Mouse (Mus musculus) testis, adult 2 months (tissue): Measurements from ENCODE around the gene Ankrd33b. TPM values are rescaled to one million over a fixed set of nuclear protein-coding genes. Genes with fewer than 3 reads are reported as not detected.

ENCODE experiments used
- H3K27ac ChIP-seq: fragments of 200-500 bp; 2 replicates; pipeline ENCODE4 v1.5.1; 2012; ENCODE audit warnings: low read depth, low read length; ENCODE audit not compliant: control insufficient read depth, insufficient read depth
- H3K27me3 ChIP-seq: fragments of 200-500 bp; 2 replicates; pipeline ENCODE4 v1.6.1; 2012; ENCODE audit warnings: mild to moderate bottlenecking, low read length, moderate library complexity; ENCODE audit not compliant: control insufficient read depth, insufficient read depth
- H3K36me3 ChIP-seq: fragments of 200-500 bp; 2 replicates; pipeline ENCODE4 v1.6.1; 2012; ENCODE audit warnings: mild to moderate bottlenecking, low read length; ENCODE audit not compliant: control insufficient read depth, insufficient read depth
- H3K4me1 ChIP-seq: fragments of 200-500 bp; 2 replicates; pipeline ENCODE4 v1.6.1; 2012; ENCODE audit warnings: low read length; ENCODE audit not compliant: control insufficient read depth, insufficient read depth
- H3K4me3 ChIP-seq: fragments of 200-500 bp; 2 replicates; pipeline ENCODE4 v1.5.1; 2012; ENCODE audit warnings: low read depth, mild to moderate bottlenecking, low read length, moderate library complexity, mixed read lengths; ENCODE audit not compliant: control insufficient read depth
- CTCF ChIP-seq: fragments of 200-500 bp; IDR thresholded peaks from 2 replicates; pipeline ENCODE4 v1.5.1; 2012; ENCODE audit warnings: low read depth, mild to moderate bottlenecking, inconsistent platforms, low read length, moderate library complexity; ENCODE audit not compliant: control insufficient read depth, insufficient read depth, insufficient replicate concordance
- POLR2A ChIP-seq: fragments of 200-500 bp; IDR thresholded peaks from 2 replicates; pipeline ENCODE4 v1.6.1; 2012; ENCODE audit warnings: low read depth, mild to moderate bottlenecking, inconsistent platforms, low read length, moderate library complexity; ENCODE audit not compliant: control insufficient read depth
- polyA plus RNA-seq: library from polyadenylated mRNA; depleted of rRNA; stranded (reverse); fragments of >200 nt; gene quantifications from 2 replicates; pipeline ENCODE4 v1.2.3, GENCODE M21; 2012; rRNA removed

Gene Ankrd33b
- polyA plus RNA-seq, 1 experiment, result 0.58 TPM

DNA sequence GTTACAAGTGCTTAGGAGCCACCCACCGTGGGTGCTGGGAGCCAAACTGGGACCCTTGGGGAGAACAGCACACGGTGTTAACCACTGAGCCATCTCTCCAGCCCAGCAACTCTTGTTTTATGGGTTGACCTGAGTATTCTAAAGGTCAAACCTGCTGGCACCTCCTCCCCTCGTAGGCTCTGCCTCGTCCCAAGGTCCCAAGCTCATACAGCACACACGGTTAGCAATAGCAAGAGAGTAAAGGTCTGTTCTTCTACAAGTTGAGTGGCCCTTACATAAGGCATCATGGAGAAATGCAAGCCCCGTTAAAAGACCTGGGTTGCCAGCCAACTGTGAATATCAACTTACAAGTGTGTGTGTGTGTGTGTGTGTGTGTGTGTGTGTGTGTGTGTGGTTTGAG, 116.3 kb downstream of the Ankrd33b start:
- TF ChIP-seq POLR2A (no peak), CTCF (no peak)
- no peaks in the 10 kb centered on the region for H3K36me3 ChIP-seq
- H3K27ac ChIP-seq, result no peak overlapping the region
- H3K4me3 ChIP-seq, result no peak overlapping the region
- no peaks in the 10 kb centered on the region for H3K27me3 ChIP-seq
- H3K4me1 ChIP-seq, result no peaks in the 10 kb centered on the region

DNA sequence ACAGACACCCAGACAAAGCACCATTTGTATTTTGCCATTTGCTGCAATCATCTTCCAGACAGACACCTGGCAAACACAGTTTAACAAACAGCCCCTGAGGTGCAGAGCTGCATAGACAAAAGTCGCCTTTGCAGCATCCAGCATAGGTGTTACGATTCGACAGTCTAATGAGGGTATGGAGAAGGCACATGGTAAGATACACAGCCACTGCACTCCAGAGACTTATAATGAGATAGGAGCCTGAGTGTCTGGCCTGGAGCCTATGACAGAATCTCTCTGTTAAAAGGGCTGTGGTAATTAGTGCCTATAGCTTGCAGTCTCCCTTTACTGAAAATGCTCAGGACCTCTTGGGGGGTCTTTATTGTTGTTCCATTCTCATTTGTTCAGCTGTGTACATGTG, 116.8 kb downstream of the Ankrd33b start:
- Histone ChIP-seq H3K4me1 (no peaks in the 10 kb centered on the region), H3K36me3 (no peaks in the 10 kb centered on the region), H3K27ac (no peak overlapping the region), H3K27me3 (no peaks in the 10 kb centered on the region), H3K4me3 (no peak overlapping the region)
- TF ChIP-seq CTCF, result no peak
- TF ChIP-seq POLR2A, result no peak

DNA sequence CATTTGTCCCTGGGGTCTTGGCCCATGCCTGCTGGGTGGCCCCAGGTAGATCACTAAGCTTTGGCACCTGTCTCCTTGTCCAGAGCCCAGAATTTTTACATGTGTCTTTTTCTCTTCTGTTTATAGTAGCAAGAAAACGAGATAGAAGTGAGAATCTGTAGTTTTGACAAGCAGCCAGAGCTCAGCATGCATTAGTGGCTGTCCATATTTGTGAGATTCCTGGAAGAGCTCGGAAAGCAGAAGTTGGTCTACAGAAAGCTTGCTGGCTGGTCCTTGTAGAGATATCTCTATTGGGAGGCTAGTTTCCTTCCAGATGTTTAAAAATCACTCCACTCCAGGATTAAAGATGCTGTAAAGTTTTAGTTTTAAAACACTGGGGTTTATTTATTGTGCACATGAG, 117.5 kb downstream of the Ankrd33b start:
- Histone ChIP-seq H3K27me3 (no peaks in the 10 kb centered on the region), H3K27ac (no peak overlapping the region), H3K4me3 (no peak overlapping the region), H3K36me3 (no peaks in the 10 kb centered on the region), H3K4me1 (no peaks in the 10 kb centered on the region)
- no peak for TF ChIP-seq POLR2A
- no peak for TF ChIP-seq CTCF

DNA sequence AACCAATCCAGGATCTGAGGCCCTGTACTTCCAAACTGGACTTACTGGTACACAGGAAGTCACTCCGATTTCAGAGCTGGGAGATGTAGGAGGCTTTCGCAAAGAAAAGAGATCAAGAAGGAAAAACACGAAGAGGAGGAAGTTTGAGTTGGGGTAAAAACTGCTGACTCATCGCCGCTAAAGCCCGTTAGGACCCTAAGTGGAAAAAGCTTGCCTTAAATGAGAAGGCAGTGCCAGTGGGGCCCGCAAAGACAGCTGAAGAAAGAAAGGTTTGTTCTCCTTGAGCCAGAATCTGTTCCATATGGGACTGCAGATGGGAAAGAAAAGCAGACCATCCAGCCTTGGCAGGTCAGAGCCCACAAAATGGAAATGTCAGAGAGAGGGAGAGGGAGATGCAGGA, 118.6 kb downstream of the Ankrd33b start:
- no peaks in the 10 kb centered on the region for H3K36me3 ChIP-seq
- TF ChIP-seq POLR2A, result no peak
- no peak for TF ChIP-seq CTCF
- no peak overlapping the region for H3K27ac ChIP-seq
- no peak overlapping the region for H3K4me3 ChIP-seq
- no peaks in the 10 kb centered on the region for H3K27me3 ChIP-seq
- no peaks in the 10 kb centered on the region for H3K4me1 ChIP-seq

DNA sequence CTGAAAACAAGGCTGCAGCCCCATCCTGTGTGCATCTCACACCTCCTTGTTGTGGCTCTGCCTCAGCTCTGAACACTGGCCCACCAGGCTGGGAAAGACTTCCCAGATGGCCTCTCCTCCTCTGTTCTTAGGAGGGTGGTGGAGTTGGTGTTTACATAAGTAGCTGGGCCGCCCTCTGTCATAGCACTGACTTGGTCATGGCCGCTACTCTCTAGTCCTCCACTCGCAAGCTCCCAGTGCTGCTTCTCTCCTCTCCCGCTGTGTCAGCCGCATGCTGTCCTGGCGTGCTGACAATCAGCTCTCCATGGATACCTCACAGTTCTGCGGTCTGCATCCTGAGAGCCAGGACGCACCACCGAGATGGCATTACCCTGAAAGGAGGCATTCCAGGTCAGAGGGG, 120.5 kb downstream of the Ankrd33b start:
- no peaks in the 10 kb centered on the region for H3K27me3 ChIP-seq
- H3K27ac ChIP-seq, result no peak overlapping the region
- TF ChIP-seq CTCF (no peak), POLR2A (no peak)
- H3K4me1 ChIP-seq, result no peaks in the 10 kb centered on the region
- no peak overlapping the region for H3K4me3 ChIP-seq
- H3K36me3 ChIP-seq, result no peaks in the 10 kb centered on the region

DNA sequence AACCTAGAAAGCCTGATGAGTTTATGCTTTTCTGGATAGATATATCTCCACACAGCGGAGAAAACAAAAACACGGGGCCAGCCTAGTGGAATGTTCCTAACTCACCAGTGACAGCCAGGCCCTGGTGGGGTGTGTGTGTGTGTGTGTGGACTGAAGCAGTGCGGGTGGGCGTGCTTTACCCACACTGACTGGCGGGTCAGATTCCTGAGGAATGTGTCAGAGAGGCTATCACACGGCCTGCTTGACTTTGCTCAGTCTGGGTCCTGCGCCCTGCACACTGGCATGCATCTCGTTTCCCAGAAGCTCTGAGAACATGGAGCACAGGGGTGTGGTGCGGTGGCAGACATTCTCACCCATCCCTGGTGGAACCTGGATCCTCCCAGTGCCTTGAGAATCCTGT, 121.6 kb downstream of the Ankrd33b start:
- H3K27me3 ChIP-seq, result no peaks in the 10 kb centered on the region
- TF ChIP-seq CTCF (no peak), POLR2A (no peak)
- H3K27ac ChIP-seq, result no peak overlapping the region
- H3K4me1 ChIP-seq, result no peaks in the 10 kb centered on the region
- no peaks in the 10 kb centered on the region for H3K36me3 ChIP-seq
- no peak overlapping the region for H3K4me3 ChIP-seq

DNA sequence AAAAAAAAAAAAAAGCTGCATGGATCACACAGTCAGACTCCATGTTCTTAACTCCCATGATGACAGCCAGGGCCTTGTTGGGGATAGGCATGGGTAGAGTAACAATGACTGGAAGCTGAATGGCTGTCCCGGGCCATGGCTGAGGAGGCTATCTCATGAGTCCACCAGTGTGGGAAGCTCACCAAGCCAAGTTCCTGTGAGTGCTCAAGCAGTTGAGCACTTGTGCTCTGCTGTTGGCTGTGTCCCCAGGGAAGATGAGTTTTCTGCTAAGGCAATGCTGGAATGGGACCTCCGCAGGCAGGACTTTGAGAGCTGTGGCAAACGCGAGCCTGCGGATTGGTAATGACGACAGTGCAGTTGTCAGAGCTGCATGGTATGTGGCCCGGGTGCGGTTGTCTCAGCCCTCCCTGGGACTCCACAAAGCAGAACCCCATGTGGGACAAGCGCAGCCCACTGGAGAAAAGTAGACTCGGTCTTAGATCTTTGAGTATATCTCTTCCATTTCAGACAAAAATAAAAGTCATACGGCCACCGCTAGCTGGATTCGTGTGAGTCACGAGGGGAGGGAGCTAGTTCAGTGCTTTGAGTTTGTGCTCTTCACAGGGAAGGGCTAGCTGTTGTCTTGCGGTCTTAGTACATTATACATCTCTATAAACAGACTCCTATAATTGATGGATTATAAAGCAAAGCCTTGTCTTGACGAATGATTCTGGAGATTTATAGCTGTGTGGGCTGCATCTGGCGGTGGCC, 122.7 kb downstream of the Ankrd33b start:
- no peak for TF ChIP-seq CTCF
- TF ChIP-seq POLR2A, result no peak
- Histone ChIP-seq H3K27me3 (no peaks in the 10 kb centered on the region), H3K27ac (no peak overlapping the region), H3K36me3 (no peaks in the 10 kb centered on the region), H3K4me3 (no peak overlapping the region), H3K4me1 (peaks cover 5% of the 10 kb centered on the region)

DNA sequence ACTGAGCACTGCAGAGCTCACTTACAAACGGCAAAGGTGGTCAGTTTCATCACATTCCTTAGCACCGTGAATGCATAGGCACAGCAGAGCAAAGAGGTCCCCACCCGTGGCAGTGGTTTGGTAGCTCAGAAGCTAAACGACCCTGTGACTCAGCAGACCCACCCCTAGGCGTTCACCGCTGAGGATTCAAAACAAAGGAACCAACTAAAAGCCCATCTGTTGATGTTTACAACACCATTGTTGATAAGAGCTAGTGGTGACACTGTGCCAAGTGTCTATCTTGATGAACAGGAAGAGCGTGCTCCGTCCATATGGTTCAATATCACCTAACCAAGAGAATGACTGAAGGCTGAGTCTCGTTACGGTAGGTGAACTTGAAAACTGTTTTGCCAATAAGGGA, 124.3 kb downstream of the Ankrd33b start:
- Histone ChIP-seq H3K4me1 (peaks cover 7% of the 10 kb centered on the region), H3K27me3 (no peaks in the 10 kb centered on the region), H3K27ac (no peak overlapping the region), H3K36me3 (no peaks in the 10 kb centered on the region), H3K4me3 (no peak overlapping the region)
- no peak for TF ChIP-seq POLR2A
- no peak for TF ChIP-seq CTCF

Other genes with a start within 250 kb of the Ankrd33b start
- 53.3 and 102 TPM in 2 replicates for gene Dap, start 143.4 kb downstream of the Ankrd33b start, polyA plus RNA-seq
- gene Ropn1l, start 86.0 kb upstream of the Ankrd33b start, polyA plus RNA-seq, result 1,399 and 1,539 TPM in 2 replicates
- gene March6, start 163.3 kb upstream of the Ankrd33b start, polyA plus RNA-seq, result 18.3 and 26.7 TPM in 2 replicates
- gene Cmbl, start 197.7 kb upstream of the Ankrd33b start, polyA plus RNA-seq, result 8.2 and 12.8 TPM in 2 replicates
- gene Cct5, start 234.1 kb upstream of the Ankrd33b start, polyA plus RNA-seq, result 208 and 217 TPM in 2 replicates
- gene Fam173b, start 234.1 kb upstream of the Ankrd33b start, polyA plus RNA-seq, result 4.8 and 6.2 TPM in 2 replicates